Mouse (Mus musculus): ENCODE data around the gene Hdac4. TPM values are rescaled to one million over a fixed set of nuclear protein-coding genes. Genes with fewer than 3 reads are reported as not detected.

Gene Hdac4
- total RNA-seq, 4 experiments from 2014 or later, result 79.8 to 118 (median 98.2) TPM

DNA sequence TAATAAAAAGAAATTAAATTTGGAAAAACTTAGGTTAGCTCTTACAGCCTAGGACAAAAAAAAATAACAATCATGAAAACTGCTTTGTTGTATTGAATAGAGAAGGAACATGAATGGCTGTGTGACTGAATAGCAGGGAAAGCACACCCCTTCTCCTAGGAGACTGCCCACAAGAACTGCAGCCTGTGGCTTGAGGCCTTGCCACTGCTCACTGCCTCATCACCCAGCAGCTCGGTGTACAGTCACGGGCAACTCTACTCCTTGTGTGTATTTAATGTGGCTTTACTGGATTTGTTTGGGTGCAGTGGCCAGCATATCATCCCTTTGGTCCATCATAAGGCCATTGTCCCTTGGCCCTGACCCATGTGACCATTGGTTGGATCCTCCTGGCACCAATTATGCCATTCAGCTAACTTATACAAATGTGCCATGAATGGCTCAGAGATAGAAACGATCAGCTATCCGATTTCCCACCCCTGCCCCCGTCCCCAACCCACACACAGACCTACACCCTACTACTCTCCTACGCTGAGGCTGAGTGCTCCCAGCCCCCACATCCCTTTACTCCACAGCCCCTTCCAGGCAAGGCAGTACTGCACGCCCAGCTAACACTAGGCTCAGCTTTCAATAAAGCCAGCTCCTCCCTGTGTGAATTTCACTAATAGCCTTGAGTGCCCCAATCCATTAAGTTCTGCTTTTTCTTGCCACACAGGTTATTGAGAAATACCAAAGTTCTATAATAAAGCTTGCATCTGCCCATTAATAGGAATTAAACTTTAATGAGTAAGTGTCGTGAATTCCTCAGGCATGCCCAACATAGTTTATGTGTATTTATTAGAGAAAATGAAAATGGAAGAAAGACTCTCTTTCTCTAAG lies 134.1 kb downstream of the Hdac4 start:
- no peak for DNase-seq (ENCODE audit: low spot score in 2 of 2)

DNA sequence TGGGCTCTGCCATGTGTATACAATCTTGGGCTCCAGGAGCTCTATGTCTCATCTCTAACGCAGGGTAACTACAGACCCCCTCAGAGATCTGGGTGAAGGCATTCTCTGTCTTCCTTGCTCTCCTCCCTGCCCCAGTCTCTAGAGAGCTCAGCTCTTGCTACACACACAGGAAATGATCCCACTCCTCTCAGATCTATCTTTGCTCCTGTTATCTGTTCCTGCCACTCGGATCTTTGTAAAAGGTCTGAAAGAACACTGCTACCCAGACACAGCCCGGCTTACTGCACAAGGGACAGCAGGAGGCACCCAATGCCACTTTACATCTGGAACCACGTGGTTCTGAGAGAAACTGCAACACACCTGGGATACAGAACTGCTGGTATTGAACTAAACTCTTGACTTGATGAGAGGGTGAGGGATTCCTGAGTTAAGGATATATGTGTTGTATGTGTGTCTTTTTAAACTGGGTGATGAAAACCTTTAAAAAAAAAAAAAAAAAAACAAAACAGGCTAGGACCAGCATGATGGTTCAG lies 134.9 kb downstream of the Hdac4 start:
- DNase-seq (ENCODE audit: low spot score in 2 of 2), result no peak

DNA sequence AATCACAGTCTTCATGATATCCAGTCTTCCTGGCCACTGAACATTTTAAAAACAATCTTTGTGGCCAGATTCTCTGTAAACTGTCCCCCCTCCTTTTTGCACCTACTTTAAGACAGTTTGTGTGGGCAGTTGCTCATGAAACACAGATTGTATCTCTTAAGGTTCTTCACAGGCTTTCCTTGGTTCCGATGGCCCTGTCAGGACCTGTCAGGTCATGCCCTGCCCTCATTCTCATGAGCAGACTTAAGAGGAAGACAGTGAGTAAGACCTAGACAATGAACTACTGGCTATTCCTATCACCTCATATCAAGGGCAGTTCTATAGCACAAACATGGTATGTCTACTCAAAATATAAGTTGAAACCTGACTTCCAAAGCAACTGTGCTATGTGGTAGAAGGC lies 135.9 kb downstream of the Hdac4 start:
- DNase-seq (ENCODE audit: low spot score in 2 of 2), result no peak

DNA sequence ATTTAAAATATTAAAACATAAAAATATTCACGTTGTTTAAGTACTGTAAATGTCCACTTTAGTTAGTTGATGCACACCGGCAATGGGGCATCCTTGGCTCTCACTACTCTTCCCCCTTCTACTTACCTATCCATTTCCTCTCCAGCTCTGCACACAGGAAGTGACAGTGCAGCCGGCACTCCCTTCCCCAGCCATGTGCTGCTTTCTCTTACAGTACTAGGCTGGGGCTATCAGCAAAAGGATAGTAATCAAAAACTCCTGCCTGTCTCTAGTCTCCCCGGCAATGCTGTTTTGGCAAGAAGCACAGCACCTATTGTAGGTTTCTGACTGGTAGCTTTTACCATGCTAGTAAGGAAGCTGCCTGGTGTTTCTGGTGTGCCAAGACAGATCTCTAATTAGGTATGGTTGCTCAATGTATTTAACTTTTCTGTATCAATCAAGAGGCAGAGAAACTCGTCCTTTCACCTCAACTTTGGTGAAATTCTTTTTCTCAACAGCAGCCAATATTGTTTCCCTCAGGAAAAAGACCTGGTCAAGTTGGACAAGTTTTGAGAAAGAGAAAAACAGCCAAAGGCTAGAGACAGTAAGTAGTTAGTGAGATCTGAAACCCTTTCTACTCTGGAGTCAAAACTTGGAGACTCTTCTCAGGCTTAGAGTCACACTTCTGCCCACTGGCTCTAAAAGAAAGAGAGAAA lies 136.6 kb downstream of the Hdac4 start:
- no peak for DNase-seq (ENCODE audit: low spot score in 2 of 2)

DNA sequence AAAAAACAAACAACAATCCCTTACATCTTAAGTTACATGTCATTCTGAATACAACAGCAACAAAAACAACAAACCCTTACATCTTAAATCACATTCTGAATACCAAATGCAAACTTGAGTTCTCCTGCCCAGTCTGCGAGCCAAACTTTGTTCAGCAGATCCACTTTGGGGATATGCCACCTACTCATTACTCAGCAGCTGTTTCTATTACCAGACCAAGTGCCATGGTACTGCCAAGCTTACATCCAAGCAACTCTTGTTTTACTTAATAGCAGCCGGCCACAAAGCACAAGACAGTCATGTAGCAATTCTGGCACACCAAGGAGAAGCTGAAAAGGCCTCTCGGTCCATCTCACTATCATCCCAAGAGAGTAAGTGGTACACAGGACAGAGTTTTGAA lies 138.4 kb downstream of the Hdac4 start:
- DNase-seq (ENCODE audit: low spot score in 2 of 2), result peak; percentile 31 to 32

DNA sequence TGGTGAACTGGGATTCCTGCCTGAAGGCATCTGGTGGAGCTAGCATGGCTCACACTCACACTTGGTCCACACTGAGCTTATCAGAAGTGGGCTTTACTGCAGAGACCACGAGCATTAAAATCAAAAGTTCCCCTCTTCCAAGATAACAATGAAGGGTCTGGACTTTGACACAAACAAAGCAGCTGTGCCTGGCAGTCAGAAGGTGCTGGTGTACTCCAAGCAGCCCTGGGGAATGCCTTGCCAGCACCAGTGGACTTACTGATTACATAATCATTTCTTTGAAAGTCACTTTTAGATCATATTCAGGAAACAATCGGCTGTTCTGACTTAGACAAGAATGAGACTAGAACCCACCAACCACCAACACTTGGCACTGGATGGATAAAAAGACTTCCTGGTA lies 140.3 kb downstream of the Hdac4 start:
- DNase-seq (ENCODE audit: low spot score in 2 of 2), result no peak

DNA sequence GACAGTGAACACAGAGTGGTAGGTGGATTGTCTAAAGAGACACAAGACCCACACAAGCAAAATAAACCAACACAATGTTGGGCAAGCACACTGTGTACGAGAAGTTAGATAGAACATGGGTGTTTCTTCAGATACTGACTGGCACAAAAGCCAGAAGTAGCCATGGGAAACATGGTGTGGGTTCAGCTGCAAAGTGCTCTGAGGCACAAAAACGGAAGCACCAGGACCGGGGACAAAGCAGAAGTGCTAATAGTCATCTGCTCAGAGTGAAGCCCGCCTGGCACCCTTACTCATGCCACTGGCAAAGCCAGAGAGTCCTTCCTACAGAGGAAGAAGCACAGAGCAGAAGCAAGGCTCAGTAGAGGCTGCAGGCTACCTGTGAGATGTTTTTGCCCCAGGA lies 143.3 kb downstream of the Hdac4 start:
- DNase-seq (ENCODE audit: low spot score in 2 of 2), result no peak

DNA sequence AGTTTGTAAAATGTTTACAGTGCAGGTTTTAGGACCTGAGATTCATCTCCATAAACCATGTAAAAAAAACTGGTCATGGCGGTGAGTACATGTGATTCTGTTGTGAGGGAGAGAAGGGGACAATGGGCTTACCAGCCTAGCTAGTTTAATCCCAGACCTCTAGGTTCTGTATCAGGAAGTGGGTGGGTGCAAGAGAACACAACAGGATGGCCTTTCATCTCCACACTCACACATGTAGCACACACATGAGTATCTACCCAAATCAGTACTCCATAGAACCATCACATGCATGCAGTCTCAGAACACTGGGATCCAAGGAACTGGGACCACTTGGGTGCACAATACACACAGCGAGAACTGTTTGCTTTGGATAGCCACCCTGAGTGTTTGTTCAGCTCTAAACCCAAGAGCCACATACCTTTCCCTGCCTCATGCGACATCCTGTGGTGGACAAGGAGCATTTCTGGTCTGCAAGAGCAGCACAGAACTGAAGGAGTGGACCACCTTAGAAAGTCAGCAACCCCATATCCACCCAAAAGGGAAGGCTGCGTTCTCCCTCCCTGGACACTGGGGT lies 143.9 kb downstream of the Hdac4 start:
- DNase-seq (ENCODE audit: low spot score in 2 of 2), result no peak

DNA sequence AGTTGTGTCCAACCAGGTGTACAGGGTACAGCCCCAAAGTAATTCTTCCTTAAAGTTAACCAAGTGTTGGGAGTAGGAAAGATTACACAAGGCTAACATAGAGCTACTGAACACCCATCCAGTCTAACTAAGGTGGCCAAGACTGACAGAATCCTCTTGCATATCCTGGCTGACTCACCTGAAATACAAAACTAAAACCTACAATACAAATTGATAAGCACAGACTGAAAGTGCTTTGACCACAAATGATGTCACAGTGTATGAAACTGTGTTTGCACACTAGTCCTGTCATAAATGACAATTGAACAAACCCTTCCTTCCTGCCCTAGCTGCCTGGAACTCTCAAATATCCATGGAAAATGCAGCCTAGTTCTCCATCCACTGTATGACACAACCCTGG lies 144.5 kb downstream of the Hdac4 start:
- no peak for DNase-seq (ENCODE audit: low spot score in 2 of 2)

DNA sequence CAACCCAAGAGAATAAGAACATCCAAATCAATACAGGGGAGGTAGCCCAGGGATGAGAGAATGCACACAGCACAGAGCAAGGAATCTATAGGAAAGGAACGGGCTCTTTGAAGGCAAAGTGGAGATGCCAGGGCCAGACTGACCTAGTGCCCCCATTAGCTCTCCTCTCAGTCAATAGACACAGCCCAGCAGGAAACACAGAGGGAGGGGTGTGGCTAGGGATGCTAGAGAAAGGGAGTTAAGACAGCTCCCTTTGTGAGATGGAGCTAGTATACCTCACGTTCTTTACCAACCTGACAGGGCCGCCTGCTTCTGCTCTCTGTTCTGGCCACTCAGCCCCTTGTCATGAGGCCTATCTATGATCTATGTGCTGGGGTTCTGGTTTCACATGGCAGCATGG lies 144.9 kb downstream of the Hdac4 start:
- DNase-seq (ENCODE audit: low spot score in 2 of 2), result no peak

DNA sequence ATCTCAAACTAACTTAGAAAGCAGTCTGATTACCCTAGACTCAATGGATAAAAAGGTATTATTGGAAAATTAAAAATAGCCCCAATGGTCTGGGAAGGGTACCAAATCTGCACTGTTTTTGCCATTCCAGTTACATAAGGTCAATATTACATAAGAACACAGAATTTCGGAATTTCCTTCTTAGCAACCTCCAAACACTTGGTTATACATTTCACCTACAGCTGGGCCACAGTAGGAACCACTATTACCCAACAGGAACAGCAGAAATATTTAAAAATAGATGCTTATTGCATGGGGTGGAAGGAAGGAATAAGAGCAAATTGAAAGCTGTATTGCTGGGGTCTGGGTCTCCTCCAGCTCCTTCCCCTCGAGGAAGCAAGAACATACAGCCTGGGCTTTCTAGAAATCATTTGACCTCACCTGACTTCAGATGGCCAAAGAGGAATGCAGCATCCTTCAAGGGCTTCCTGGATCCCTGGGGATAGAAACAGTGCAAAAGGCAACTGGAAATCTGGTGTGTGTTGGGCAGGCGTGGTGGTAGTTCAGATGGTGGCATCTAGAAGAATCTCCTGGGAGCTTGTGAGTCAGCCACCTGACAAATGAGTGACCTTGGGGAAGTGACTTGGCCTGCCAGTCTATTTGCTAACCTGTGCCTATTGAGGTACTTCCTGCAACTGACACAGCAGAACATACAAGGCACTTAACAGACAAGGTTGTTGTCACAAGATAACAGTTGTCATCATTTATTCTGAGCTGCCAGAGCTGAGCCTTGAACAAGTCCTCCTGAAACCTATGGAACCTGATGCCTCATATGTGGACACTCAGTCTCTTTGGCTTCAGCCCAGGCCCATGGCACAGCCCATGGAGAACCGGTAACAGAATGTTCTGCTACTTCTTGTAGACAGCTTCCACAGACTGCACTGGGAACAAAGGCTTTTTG lies 146.8 kb downstream of the Hdac4 start:
- DNase-seq (ENCODE audit: low spot score in 2 of 2), result no peak

DNA sequence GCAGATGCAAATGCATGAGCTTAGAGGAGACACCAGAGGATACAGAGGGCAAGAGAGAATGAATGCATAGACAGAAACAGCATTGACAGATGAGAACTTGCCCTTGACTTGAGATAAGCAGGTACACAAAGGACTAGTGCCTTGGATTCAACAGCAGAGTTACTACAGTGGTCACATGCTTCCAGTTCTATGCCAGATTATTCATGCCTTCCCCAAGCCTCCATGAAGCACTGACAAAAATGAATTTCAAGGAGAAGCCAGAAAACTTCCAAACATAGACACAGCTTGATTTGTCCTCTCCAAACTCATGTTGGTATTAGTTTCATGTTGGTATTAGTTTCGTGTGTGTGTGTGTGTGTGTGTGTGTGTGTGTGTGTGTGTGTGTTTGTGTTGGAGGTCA lies 149.8 kb downstream of the Hdac4 start:
- no peak for DNase-seq (ENCODE audit: low spot score in 2 of 2)

DNA sequence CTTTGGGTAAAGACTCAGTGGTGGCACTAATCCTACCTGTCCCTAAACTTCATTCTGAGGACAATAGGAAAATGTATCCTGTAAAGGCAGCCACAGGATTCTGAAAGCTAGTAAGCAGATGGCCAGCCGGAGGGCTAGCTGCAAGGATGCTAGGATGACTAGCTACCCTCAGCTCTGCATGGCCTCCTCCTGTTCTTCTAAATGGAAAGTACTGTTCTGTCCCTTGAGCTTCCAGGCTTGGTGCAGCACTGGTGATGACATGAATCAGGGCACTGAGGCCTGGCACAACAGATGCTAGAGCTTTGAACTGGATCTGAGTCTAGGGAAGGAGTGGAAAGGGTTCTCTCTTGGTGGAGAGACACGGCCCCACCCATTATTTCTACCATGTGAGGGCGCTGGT lies 150.6 kb downstream of the Hdac4 start:
- no peak for DNase-seq (ENCODE audit: low spot score in 2 of 2)

DNA sequence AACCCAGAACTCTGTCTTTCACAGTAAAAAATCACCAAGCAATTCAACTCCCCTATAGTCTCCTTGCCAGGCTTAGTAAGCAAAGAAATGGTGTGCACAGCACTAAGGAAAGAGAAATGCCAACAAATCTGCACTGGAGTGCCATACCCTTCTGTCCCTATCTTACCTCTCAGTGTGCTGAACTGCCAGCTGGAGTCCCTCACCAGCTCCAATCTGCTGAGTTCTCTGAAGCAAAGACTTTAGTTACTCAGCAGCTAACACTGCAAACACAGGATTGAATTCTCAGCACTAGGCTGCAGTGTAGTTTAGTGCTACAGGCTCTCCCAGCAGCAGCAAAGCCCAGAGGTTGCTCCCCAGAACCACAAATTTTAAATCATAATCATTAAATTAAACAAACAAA lies 151.5 kb downstream of the Hdac4 start:
- no peak for DNase-seq (ENCODE audit: low spot score in 2 of 2)

DNA sequence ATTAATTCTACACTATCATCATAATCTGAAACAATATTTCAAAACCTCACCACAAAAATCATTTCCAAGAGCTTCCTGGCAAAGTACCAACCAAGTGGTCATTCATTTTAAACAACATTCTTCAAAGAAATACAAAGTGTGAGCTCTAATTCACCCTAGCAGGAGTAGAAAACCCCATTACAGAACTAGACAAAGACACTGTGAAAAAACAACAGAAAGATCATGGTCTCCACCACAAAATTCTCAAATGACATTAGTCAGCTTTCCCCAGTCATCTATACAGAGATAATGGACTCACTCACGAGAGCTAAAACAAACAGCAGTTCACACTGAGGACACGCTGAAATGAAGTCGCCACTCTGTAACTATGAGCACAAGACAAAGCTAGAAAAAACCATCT lies 153.4 kb downstream of the Hdac4 start:
- DNase-seq (ENCODE audit: low spot score in 2 of 2), result no peak

DNA sequence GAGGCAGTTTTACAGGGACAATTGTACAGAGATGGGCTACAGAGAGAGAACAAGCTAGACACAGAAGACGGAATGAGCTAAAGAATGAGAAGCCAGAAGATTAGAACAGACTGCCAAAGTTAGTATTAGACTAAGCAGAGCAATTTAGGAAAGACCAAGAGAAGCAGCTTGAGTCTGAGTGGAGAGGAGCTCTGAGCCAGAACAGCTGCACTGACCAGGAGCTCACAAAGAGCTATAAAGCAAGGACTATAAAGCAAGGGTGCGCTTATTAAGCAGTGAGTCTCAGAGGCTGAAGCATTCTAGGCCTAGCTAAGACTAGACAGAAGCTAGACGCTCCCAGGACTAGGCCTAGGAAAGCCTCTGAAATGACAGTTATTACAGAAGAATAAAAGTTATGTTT lies 154.2 kb downstream of the Hdac4 start:
- DNase-seq (ENCODE audit: low spot score in 2 of 2), result no peak

DNA sequence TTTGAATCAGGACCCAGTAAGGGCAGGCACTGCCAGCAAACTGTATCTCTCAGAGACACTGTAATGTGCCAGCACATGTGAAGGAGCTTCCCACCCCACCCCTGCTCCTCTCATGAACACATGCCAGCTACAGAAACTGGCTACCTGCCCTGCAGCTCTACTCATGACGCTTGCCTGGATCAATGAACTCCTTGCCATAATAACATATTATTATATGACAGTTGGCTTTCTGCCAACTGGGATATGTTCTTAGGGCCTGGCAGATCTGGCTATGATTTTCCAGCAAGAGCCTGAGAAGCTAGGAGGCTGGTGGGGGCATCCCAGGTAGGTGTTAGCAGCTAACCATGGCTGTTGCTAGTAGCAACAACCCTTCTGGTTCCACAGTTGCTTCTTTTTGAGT lies 156.8 kb downstream of the Hdac4 start:
- DNase-seq (ENCODE audit: low spot score in 2 of 2), result no peak

DNA sequence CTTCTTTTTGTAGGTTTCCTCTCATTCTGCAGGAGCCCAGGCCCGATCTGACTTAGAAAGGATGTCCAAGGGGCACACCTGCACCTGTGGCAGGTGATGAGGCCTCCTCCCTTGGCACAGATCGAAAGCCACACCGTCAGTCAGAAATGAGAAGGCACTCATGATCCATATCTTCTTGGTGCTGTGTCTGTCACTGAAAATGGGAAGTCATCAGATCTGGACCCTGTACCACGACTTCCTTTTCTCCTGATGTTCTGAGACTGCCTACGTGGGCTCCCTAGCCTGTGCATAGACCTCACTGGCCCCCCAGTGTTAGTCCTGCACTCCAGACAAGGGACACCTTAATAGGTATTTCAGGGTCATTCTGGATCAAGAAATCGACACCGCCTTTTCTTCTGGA lies 158.5 kb downstream of the Hdac4 start:
- DNase-seq (ENCODE audit: low spot score in 2 of 2), result no peak

DNA sequence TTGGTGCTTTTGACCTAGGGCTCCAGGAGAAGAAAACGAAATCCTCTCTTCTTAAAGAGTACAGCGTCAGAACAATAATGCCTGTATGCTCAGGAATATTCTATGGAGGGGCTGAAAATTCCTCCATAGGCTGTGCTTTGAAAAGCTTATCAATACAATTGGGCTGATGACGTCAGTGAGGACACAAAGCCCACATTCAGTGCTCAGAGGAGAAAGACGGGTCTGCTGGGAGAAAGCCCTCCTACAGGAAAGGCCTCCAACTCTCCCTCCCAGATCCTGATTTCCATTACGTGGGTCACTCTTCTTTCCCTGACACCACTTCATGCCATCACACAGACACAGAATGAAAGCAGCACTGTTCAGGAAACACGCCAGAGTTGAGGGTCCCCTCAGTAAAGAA lies 159.7 kb downstream of the Hdac4 start:
- no peak for DNase-seq (ENCODE audit: low spot score in 2 of 2)

DNA sequence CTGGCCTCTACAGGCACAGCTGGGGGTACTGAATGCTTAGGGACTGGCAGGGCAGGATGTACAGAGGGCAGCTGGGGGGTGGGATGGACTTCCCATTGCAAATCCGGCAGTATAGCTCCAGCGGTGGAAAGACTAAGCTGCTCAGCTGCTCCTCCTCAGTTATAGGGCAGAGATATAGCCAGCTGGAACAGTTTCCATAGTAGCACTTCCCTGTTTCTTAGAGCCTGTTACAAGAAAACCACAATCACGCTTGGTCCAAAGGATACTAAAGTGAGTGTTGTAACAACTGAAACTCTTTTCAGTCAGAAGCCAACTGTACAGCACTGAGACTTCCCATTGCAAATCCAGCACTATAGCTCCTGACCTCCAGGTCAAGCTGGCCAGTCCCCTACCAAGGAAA lies 161.3 kb downstream of the Hdac4 start:
- no peak for DNase-seq (ENCODE audit: low spot score in 2 of 2)

DNA sequence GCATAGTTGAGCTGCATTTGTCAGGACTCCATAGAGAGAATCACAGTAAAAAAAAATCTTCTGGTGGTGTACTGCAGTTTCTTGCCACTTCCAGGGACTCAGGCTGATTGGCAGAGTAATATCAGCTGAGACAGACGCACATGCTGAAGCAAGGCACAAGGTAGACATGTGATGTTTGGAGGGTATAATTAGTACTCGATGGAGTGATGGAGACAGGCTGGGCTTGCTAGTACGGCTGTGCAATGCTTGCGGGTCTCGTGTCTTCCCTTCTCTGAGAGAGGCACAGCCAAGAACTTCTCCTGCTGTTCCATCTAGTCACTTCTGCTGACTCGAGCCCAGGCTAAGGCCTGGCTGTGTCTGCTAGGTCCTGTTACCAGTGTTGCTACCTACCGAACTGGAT lies 162.0 kb downstream of the Hdac4 start:
- no peak for DNase-seq (ENCODE audit: low spot score in 2 of 2)

All from layer of hippocampus, adult 8-10 months (tissue).